Mouse (Mus musculus): Measurements from ENCODE around the gene Ssxb10. TPM values are rescaled to one million over a fixed set of nuclear protein-coding genes. Genes with fewer than 3 reads are reported as not detected.
"Not testable (repeated sequence)": the region's sequence is repeated elsewhere in the genome, so short reads cannot be mapped to it uniquely, and the experiment has no call there.

Gene Ssxb10
- polyA plus RNA-seq (2015; fragmentation: Nextera tagmentation; extraction: Ambion mirVana) = not detected in 2 replicates

DNA sequence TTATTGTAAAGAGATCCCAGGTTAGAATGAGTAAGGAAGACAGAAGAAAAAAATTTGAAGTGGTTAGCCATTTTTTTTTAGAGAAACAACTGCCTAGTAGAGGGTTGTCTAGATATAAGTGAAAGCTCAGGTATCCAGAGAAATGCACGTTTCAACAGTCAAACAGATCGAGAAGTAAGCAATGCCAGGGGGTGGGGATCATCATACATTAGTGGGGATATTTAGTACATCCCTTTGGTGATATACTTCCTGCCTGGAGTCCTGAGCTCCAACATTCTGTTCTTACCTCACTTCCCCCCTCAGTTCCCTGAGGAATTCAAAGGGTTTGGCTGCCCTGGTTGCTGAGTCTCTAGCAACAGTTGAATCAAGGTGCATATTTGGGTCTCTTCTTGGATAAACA lies at the start of gene Ssxb10:
TSS of gene Ssxb10 (plus strand) at position 301 of the 400 bp plus-strand sequence.
- Histone ChIP-seq H3K27me3 (ENCODE audit: control insufficient read depth, insufficient read depth, low read length) (no peaks in the 10 kb centered on the region), H3K4me3 (replicated peaks; ENCODE audit: low read length) (no peak within 1 kb of the TSS), H3K9me3 (replicated peaks; ENCODE audit: control insufficient read depth, low read length) (no peaks in the 10 kb centered on the region), H3K4me2 (ENCODE audit: low read depth, low read length) (no peak within 1 kb of the TSS), H3K27ac (ENCODE audit: low read length) (no peak within 1 kb of the TSS), H3K36me3 (ENCODE audit: control insufficient read depth, insufficient read depth, low read length) (no peaks in the 10 kb centered on the region), H3K9ac (ENCODE audit: low read length) (no peak within 1 kb of the TSS), H3K4me1 (ENCODE audit: control insufficient read depth, insufficient read depth, low read length) (no peaks in the 10 kb centered on the region)
- 43% methylated on average over 2 of the region's 2 CpGs for WGBS
- ATAC-seq (ENCODE audit: insufficient read depth, low FRiP score) = no peak

DNA sequence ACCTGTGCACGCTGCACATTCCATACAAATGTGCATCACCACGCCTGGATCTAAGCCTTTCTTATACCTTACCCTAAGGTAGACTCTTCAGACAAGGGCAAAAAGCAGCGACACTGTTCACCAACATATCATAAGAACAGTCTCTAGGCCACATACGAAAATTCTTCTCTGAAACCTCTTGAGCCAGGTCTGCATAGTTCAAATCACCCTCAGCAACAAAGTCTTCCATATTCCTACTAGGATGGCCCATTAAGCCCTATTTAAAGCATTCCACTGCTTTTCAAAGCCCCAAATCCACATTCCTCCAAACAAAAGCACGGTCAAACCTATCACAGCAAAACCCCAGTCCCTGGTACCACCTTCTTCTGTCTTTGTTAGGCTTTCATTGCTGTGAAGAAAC lies 38.6 kb upstream of the Ssxb10 start:
- no peaks in the 10 kb centered on the region for H3K27me3 ChIP-seq (ENCODE audit: control insufficient read depth, insufficient read depth, low read length)
- no peak overlapping the region for H3K27ac ChIP-seq (ENCODE audit: low read length)
- H3K4me1 ChIP-seq (ENCODE audit: control insufficient read depth, insufficient read depth, low read length) = no peaks in the 10 kb centered on the region
- no peak overlapping the region for H3K9ac ChIP-seq (ENCODE audit: low read length)
- WGBS = 78% methylated on average over 5 of the region's 5 CpGs
- H3K4me3 ChIP-seq (replicated peaks; ENCODE audit: low read length) = no peak overlapping the region
- H3K9me3 ChIP-seq (replicated peaks; ENCODE audit: control insufficient read depth, low read length) = no peaks in the 10 kb centered on the region
- H3K36me3 ChIP-seq (ENCODE audit: control insufficient read depth, insufficient read depth, low read length) = no peaks in the 10 kb centered on the region
- no peak for ATAC-seq (ENCODE audit: insufficient read depth, low FRiP score)
- no peak overlapping the region for H3K4me2 ChIP-seq (ENCODE audit: low read depth, low read length)

- Histone ChIP-seq H3K27me3 (ENCODE audit: control insufficient read depth, insufficient read depth, low read length) (no peaks in the 10 kb centered on the region), H3K4me2 (ENCODE audit: low read depth, low read length) (no peak overlapping the region), H3K4me3 (replicated peaks; ENCODE audit: low read length) (no peak overlapping the region), H3K36me3 (ENCODE audit: control insufficient read depth, insufficient read depth, low read length) (no peaks in the 10 kb centered on the region), H3K9ac (ENCODE audit: low read length) (no peak overlapping the region), H3K27ac (ENCODE audit: low read length) (no peak overlapping the region), H3K9me3 (replicated peaks; ENCODE audit: control insufficient read depth, low read length) (no peaks in the 10 kb centered on the region), H3K4me1 (ENCODE audit: control insufficient read depth, insufficient read depth, low read length) (no peaks in the 10 kb centered on the region)
- no peak for ATAC-seq (ENCODE audit: insufficient read depth, low FRiP score)
- WGBS = 48% methylated on average over 1 of the region's 1 CpGs
These were observed 17.9 kb upstream of the Ssxb10 start for GRCm38 (mm10) chrX:8309302-8309701.

- ATAC-seq (ENCODE audit: insufficient read depth, low FRiP score); H3K27ac ChIP-seq (ENCODE audit: low read length); H3K4me1 ChIP-seq (ENCODE audit: control insufficient read depth, insufficient read depth, low read length); H3K4me3 ChIP-seq (replicated peaks; ENCODE audit: low read length); H3K27me3 ChIP-seq (ENCODE audit: control insufficient read depth, insufficient read depth, low read length); H3K36me3 ChIP-seq (ENCODE audit: control insufficient read depth, insufficient read depth, low read length); H3K9me3 ChIP-seq (replicated peaks; ENCODE audit: control insufficient read depth, low read length); H3K4me2 ChIP-seq (ENCODE audit: low read depth, low read length); H3K9ac ChIP-seq (ENCODE audit: low read length): not testable (repeated sequence)
- WGBS = 9% methylated on average over 7 of the region's 7 CpGs
These were observed 12.3 kb upstream of the Ssxb10 start for GRCm38 (mm10) chrX:8314905-8315304.

GRCm38 (mm10) chrX:8366678-8367077 lies 39.5 kb downstream of the Ssxb10 start, which contains the start of gene Ssxb9:
TSS of gene Ssxb9 (plus strand) at chrX:8366978.
- not testable (repeated sequence) for H3K4me2 ChIP-seq (ENCODE audit: low read depth, low read length); H3K4me1 ChIP-seq (ENCODE audit: control insufficient read depth, insufficient read depth, low read length); H3K27me3 ChIP-seq (ENCODE audit: control insufficient read depth, insufficient read depth, low read length); H3K9ac ChIP-seq (ENCODE audit: low read length); H3K36me3 ChIP-seq (ENCODE audit: control insufficient read depth, insufficient read depth, low read length); H3K4me3 ChIP-seq (replicated peaks; ENCODE audit: low read length); H3K27ac ChIP-seq (ENCODE audit: low read length); H3K9me3 ChIP-seq (replicated peaks; ENCODE audit: control insufficient read depth, low read length); ATAC-seq (ENCODE audit: insufficient read depth, low FRiP score)
- 27% methylated on average over 1 of the region's 1 CpGs for WGBS

Other genes with a start within 250 kb of the Ssxb10 start
- gene Was, start 236.9 kb upstream of the Ssxb10 start, polyA plus RNA-seq (2015; fragmentation: Nextera tagmentation; extraction: Ambion mirVana) = 0.41 and 0.62 TPM in 2 replicates
- 31.5 and 35.5 TPM in 2 replicates for gene Wdr13, start 194.5 kb upstream of the Ssxb10 start, polyA plus RNA-seq (2015; fragmentation: Nextera tagmentation; extraction: Ambion mirVana)
- gene Rbm3, start 181.5 kb upstream of the Ssxb10 start, polyA plus RNA-seq (2015; fragmentation: Nextera tagmentation; extraction: Ambion mirVana) = 396 and 404 TPM in 2 replicates
- 10.9 and 11.6 TPM in 2 replicates for gene Tbc1d25, start 151.2 kb upstream of the Ssxb10 start, polyA plus RNA-seq (2015; fragmentation: Nextera tagmentation; extraction: Ambion mirVana)
- gene Ebp, start 133.9 kb upstream of the Ssxb10 start, polyA plus RNA-seq (2015; fragmentation: Nextera tagmentation; extraction: Ambion mirVana) = 53.3 and 67.0 TPM in 2 replicates
- 13.8 and 15.9 TPM in 2 replicates for gene Porcn, start 120.9 kb upstream of the Ssxb10 start, polyA plus RNA-seq (2015; fragmentation: Nextera tagmentation; extraction: Ambion mirVana)
- gene Ftsj1, start 75.0 kb upstream of the Ssxb10 start, polyA plus RNA-seq (2015; fragmentation: Nextera tagmentation; extraction: Ambion mirVana) = 35.1 and 39.1 TPM in 2 replicates
- gene Slc38a5, start 56.3 kb upstream of the Ssxb10 start, polyA plus RNA-seq (2015; fragmentation: Nextera tagmentation; extraction: Ambion mirVana) = 26.0 and 31.3 TPM in 2 replicates
- not detected in 2 replicates for gene Ssxb9, start 39.6 kb downstream of the Ssxb10 start, polyA plus RNA-seq (2015; fragmentation: Nextera tagmentation; extraction: Ambion mirVana)
- not detected in 2 replicates for gene Ssxb1, start 85.9 kb downstream of the Ssxb10 start, polyA plus RNA-seq (2015; fragmentation: Nextera tagmentation; extraction: Ambion mirVana)
- gene Ssxb2, start 134.3 kb downstream of the Ssxb10 start, polyA plus RNA-seq (2015; fragmentation: Nextera tagmentation; extraction: Ambion mirVana) = not detected in 2 replicates
- not detected in 2 replicates for gene Gm14459, start 197.5 kb downstream of the Ssxb10 start, polyA plus RNA-seq (2015; fragmentation: Nextera tagmentation; extraction: Ambion mirVana)
- not detected in 2 replicates for gene Ssxb6, start 220.8 kb downstream of the Ssxb10 start, polyA plus RNA-seq (2015; fragmentation: Nextera tagmentation; extraction: Ambion mirVana)

Measured in stomach, embryonic 16.5 days (tissue).